Mouse (Mus musculus) cerebellum, adult 2 months (tissue): ENCODE measurements around the gene Scnn1b.

ENCODE experiments used
- CTCF ChIP-seq: fragments of 200-500 bp; IDR thresholded peaks from 2 replicates; pipeline ENCODE4 v1.5.1; 2011; ENCODE audit warnings: low read depth, mild to moderate bottlenecking, control low read depth, low read length, moderate library complexity, borderline replicate concordance; ENCODE audit not compliant: insufficient read depth
- POLR2A ChIP-seq: fragments of 200-500 bp; IDR thresholded peaks from 2 replicates; pipeline ENCODE4 v1.6.1; 2011; ENCODE audit warnings: low read length, control low read depth, borderline replicate concordance; ENCODE audit not compliant: insufficient read depth

DNA sequence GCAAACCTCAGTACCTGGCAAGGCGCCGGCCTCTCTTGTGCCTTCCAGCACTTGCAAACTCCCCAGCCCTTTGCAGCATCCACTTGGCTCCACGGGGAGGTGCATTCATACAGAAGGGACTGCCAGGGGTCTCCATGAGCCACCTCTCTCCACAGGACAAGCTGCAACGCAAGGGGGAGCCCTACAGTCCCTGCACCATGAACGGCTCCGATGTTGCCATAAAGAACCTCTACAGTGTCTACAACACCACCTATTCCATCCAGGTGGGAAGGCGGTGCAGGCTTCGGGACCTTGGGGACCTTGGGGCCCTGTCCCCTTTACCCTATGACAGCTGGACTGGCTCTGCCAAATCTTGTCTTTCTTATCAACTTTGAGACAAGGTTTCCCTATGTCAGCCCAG is 47.4 kb downstream of the Scnn1b start:
- TF ChIP-seq CTCF (no peak), POLR2A (no peak)
